Mouse (Mus musculus) small intestine, adult 2 months (tissue): ENCODE data around the gene Tspan11.

Source experiments
- CTCF ChIP-seq: fragments of 200-500 bp; IDR thresholded peaks from 2 replicates; pipeline ENCODE4 v1.5.1; 2012; ENCODE audit warnings: low read depth, mild to moderate bottlenecking, control low read depth, inconsistent platforms, low read length, moderate library complexity, mixed read lengths; ENCODE audit not compliant: insufficient replicate concordance, insufficient read length; ENCODE audit errors: extremely low read depth
- POLR2A ChIP-seq: fragments of 200-500 bp; IDR thresholded peaks from 2 replicates; pipeline ENCODE4 v1.6.1; 2012; ENCODE audit warnings: low read depth, mild to moderate bottlenecking, control low read depth, inconsistent platforms, low read length, moderate library complexity

DNA sequence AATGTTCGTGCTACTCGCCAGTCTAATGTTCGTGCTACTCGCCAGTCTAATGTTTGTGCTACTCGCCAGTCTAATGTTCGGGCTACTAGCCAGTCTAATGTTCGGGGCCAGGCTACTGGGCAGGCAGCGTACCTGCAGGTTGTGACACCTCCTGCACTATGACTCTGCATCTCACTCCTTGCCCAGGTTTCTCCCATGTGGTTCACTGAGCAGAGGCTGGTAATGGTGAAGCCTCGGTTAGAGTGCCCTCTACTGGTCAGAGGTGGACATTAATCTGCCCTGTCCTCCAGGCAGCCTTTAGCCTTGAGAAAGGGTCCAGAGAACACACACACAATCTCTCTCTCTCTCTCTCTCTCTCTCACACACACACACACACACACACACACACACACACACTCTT, 58.3 kb downstream of the Tspan11 start:
- TF ChIP-seq CTCF (peak; percentile 73; the same call in 1 of the 2 replicates), POLR2A (no peak)
